Mouse (Mus musculus) embryonic facial prominence, embryonic 13.5 days (tissue): ENCODE results near the gene Hat1. TPM values are rescaled to one million over a fixed set of nuclear protein-coding genes. Genes with fewer than 3 reads are reported as not detected.

Experiments used
- polyA plus RNA-seq: library from polyadenylated mRNA; unstranded; fragments of >200 nt; fragmentation: Nextera tagmentation; extraction: Ambion mirVana; gene quantifications from 2 replicates; pipeline ENCODE4 v1.2.1, GENCODE M21; 2015

Hat1 gene
- polyA plus RNA-seq, 1 experiment from 2014 or later, result 135 TPM

Other genes with a start within 250 kb of the Hat1 start
- 110 and 120 TPM in 2 replicates for gene Dync1i2, start 177.3 kb upstream of the Hat1 start, polyA plus RNA-seq
- gene Slc25a12, start 21.2 kb upstream of the Hat1 start, polyA plus RNA-seq, result 36.0 and 45.5 TPM in 2 replicates
- gene Metap1d, start 64.3 kb downstream of the Hat1 start, polyA plus RNA-seq, result 51.8 and 52.1 TPM in 2 replicates
- gene Dlx1, start 139.2 kb downstream of the Hat1 start, polyA plus RNA-seq, result 15.1 and 18.3 TPM in 2 replicates
- 7.8 and 10.0 TPM in 2 replicates for gene Dlx2, start 157.8 kb downstream of the Hat1 start, polyA plus RNA-seq